Comparison of ENCODE assay signal across 8 mouse cellular contexts in genomic region chr19:46304908-46305333, GRCm38 (mm10). TPM values are rescaled to one million over a fixed set of nuclear protein-coding genes. Genes with fewer than 3 reads are reported as not detected.
DNase-seq lines count a peak whose midpoint lies in the region; ATAC-seq and TF ChIP-seq lines count a peak whose summit lies in the region.

No protein-coding gene starts in this region.

- peak overlapping the region; percentile 87 for H3K9ac ChIP-seq in heart, embryonic 13.5 days
- H3K9ac ChIP-seq in embryonic facial prominence, embryonic 14.5 days (ENCODE audit: low read depth, low read length), result peak overlapping the region; percentile 72
- H3K9ac ChIP-seq in limb, embryonic 12.5 days (replicated peaks), result peak overlapping the region; percentile 66
- H3K9ac ChIP-seq in neural tube, embryonic 13.5 days, result peak overlapping the region; percentile 63

- peak overlapping the region; percentile 100 for H3K4me2 ChIP-seq in heart, embryonic 13.5 days
- peak overlapping the region; percentile 96 for H3K4me2 ChIP-seq in embryonic facial prominence, embryonic 14.5 days (ENCODE audit: low read depth, low read length)
- peak overlapping the region; percentile 86 for H3K4me2 ChIP-seq in limb, embryonic 12.5 days
- peak overlapping the region; percentile 81 for H3K4me2 ChIP-seq in neural tube, embryonic 13.5 days

- peaks cover 31% of the 10 kb centered on the region for H3K4me1 ChIP-seq in heart, embryonic 13.5 days
- peaks cover 62% of the 10 kb centered on the region for H3K4me1 ChIP-seq in G1E (ENCODE audit: insufficient read depth, low read depth, low read length)
- peaks cover 7% of the 10 kb centered on the region for H3K4me1 ChIP-seq in embryonic facial prominence, embryonic 14.5 days (ENCODE audit: control insufficient read depth, insufficient read depth, low read length)
- peaks cover 19% of the 10 kb centered on the region for H3K4me1 ChIP-seq in limb, embryonic 12.5 days (replicated peaks)
- H3K4me1 ChIP-seq in neural tube, embryonic 13.5 days (replicated peaks), result peaks cover 38% of the 10 kb centered on the region

- WGBS in heart, embryonic 13.5 days, result under 1% methylated on average over 34 of the region's 34 CpGs
- WGBS in embryonic facial prominence, embryonic 14.5 days, result under 1% methylated on average over 31 of the region's 34 CpGs
- under 1% methylated on average over 34 of the region's 34 CpGs for WGBS in limb, embryonic 12.5 days
- WGBS in neural tube, embryonic 13.5 days, result under 1% methylated on average over 34 of the region's 34 CpGs

- TF ChIP-seq CTCF in G1E (IDR thresholded peaks at IDR 0.05; ENCODE audit: low read depth, low read length), result no peak

- peak overlapping the region; percentile 81 for H3K4me3 ChIP-seq in heart, embryonic 13.5 days
- H3K4me3 ChIP-seq in G1E (ENCODE audit: low read depth, low read length), result peak overlapping the region; percentile 89
- H3K4me3 ChIP-seq in embryonic facial prominence, embryonic 14.5 days (ENCODE audit: low read depth, low read length), result peak overlapping the region; percentile 72
- peak overlapping the region; percentile 65 for H3K4me3 ChIP-seq in limb, embryonic 12.5 days (replicated peaks)
- H3K4me3 ChIP-seq in neural tube, embryonic 13.5 days, result peak overlapping the region; percentile 44

- no peaks in the 10 kb centered on the region for H3K9me3 ChIP-seq in heart, embryonic 13.5 days
- no peaks in the 10 kb centered on the region for H3K9me3 ChIP-seq in G1E (replicated peaks)
- H3K9me3 ChIP-seq in embryonic facial prominence, embryonic 14.5 days (ENCODE audit: control insufficient read depth, low read length), result no peaks in the 10 kb centered on the region
- H3K9me3 ChIP-seq in limb, embryonic 12.5 days, result no peaks in the 10 kb centered on the region
- H3K9me3 ChIP-seq in neural tube, embryonic 13.5 days, result no peaks in the 10 kb centered on the region

- no peak for DNase-seq in heart, adult 18-20 months
- no peak for DNase-seq in G1E (ENCODE audit: low spot score)
- DNase-seq in embryonic facial prominence, embryonic 14.5 days (ENCODE audit: low spot score), result no peak
- DNase-seq in layer of hippocampus, adult 18-20 months (ENCODE audit: low spot score in 2 of 2), result no peak

- H3K36me3 ChIP-seq in heart, embryonic 13.5 days, result peaks cover 17% of the 10 kb centered on the region
- peaks cover 43% of the 10 kb centered on the region for H3K36me3 ChIP-seq in G1E (replicated peaks)
- H3K36me3 ChIP-seq in embryonic facial prominence, embryonic 14.5 days (ENCODE audit: control insufficient read depth, insufficient read depth, low read length), result peaks cover 9% of the 10 kb centered on the region
- H3K36me3 ChIP-seq in limb, embryonic 12.5 days, result peaks cover 9% of the 10 kb centered on the region; the same call in 1 of the 2 replicates
- H3K36me3 ChIP-seq in neural tube, embryonic 13.5 days, result no peaks in the 10 kb centered on the region

- peak overlapping the region; percentile 81 for H3K27ac ChIP-seq in heart, embryonic 13.5 days (replicated peaks)
- peak overlapping the region; percentile 74 for H3K27ac ChIP-seq in embryonic facial prominence, embryonic 14.5 days (replicated peaks; ENCODE audit: low read depth, low read length)
- no peak overlapping the region for H3K27ac ChIP-seq in limb, embryonic 12.5 days
- H3K27ac ChIP-seq in neural tube, embryonic 13.5 days (replicated peaks), result peak overlapping the region; percentile 4; the same call in 1 of the 2 replicates

- ATAC-seq in heart, embryonic 13.5 days (ENCODE audit: extremely low read depth, insufficient number of reproducible peaks, low FRiP score, low TSS enrichment), result peak; percentile 33; the same call in 1 of the 2 replicates
- no peak for ATAC-seq in G1E (ENCODE audit: extremely low read depth, insufficient number of reproducible peaks, low FRiP score, poor library complexity, severe bottlenecking)
- ATAC-seq in embryonic facial prominence, embryonic 14.5 days (ENCODE audit: low read depth), result peak; percentile 16
- ATAC-seq in limb, embryonic 12.5 days (ENCODE audit: insufficient number of reproducible peaks, insufficient read depth, low FRiP score, low TSS enrichment, low read depth), result peak; percentile 27; the same call in 1 of the 2 replicates
- ATAC-seq in neural tube, embryonic 13.5 days (ENCODE audit: low read depth), result peak; percentile 33; the same call in 1 of the 2 replicates
- ATAC-seq in granulocyte monocyte progenitor cell, adult 5-6 weeks (replicated peaks; ENCODE audit: poor library complexity, severe bottlenecking), result no peak

- peaks cover 26% of the 10 kb centered on the region for H3K27me3 ChIP-seq in heart, embryonic 13.5 days (replicated peaks)
- H3K27me3 ChIP-seq in G1E (ENCODE audit: insufficient read depth, low read length), result peaks cover 5% of the 10 kb centered on the region; the same call in 1 of the 2 replicates
- peaks cover 13% of the 10 kb centered on the region for H3K27me3 ChIP-seq in embryonic facial prominence, embryonic 14.5 days (replicated peaks; ENCODE audit: control insufficient read depth, insufficient read depth, low read length)
- peaks cover 40% of the 10 kb centered on the region for H3K27me3 ChIP-seq in limb, embryonic 12.5 days
- H3K27me3 ChIP-seq in neural tube, embryonic 13.5 days, result peaks cover 49% of the 10 kb centered on the region

RNA-seq across cellular contexts. Expression of gene Nfkb2, which starts 0.8 kb away (rescaled TPM):
- polyA plus RNA-seq in heart, embryonic 13.5 days (2015; fragmentation: Nextera tagmentation; extraction: Ambion mirVana), result 6.3 and 7.2 TPM in 2 replicates
- 10 to 100 TPM; 19.7 to 22.1 TPM for total RNA-seq in heart, adult 18-20 months (2021)
- total RNA-seq in G1E (2014; fragmentation: Nextera tagmentation), result 11.3 and 12.6 TPM in 2 replicates
- total RNA-seq in G1E (2017), result 9.7 and 12.5 TPM in 2 replicates
- polyA plus RNA-seq in G1E (2012), result 40.4 and 40.8 TPM in 2 replicates
- 10.7 and 11.6 TPM in 2 replicates for polyA plus RNA-seq in embryonic facial prominence, embryonic 14.5 days (2014; fragmentation: Nextera tagmentation; extraction: Ambion mirVana)
- polyA plus RNA-seq in limb, embryonic 12.5 days (2016; fragmentation: Nextera tagmentation; extraction: Ambion mirVana), result 8.5 and 9.5 TPM in 2 replicates
- 2.4 and 2.6 TPM in 2 replicates for polyA plus RNA-seq in neural tube, embryonic 13.5 days (2015; fragmentation: Nextera tagmentation; extraction: Ambion mirVana)
- 3.6 and 4.6 TPM in 2 replicates for total RNA-seq in granulocyte monocyte progenitor cell, adult 5-6 weeks (2014; fragmentation: Nextera tagmentation)
- 4.3 and 4.7 TPM in 2 replicates for total RNA-seq in granulocyte monocyte progenitor cell, adult 5-6 weeks (2017)
- total RNA-seq in layer of hippocampus, adult 18-20 months (2021), result 1 to 10 TPM; 2.2 to 2.3 TPM

RNA-seq across cellular contexts. Expression of gene Psd, which starts 22.0 kb away (rescaled TPM):
- 4.3 and 5.6 TPM in 2 replicates for polyA plus RNA-seq in heart, embryonic 13.5 days (2015; fragmentation: Nextera tagmentation; extraction: Ambion mirVana)
- under 1 TPM; 0.51 to 0.60 TPM for total RNA-seq in heart, adult 18-20 months (2021)
- total RNA-seq in G1E (2014; fragmentation: Nextera tagmentation) (1.6 TPM in 1 of 2 replicates, not detected in the other), G1E (2017) (0.23 and 1.1 TPM in 2 replicates)
- 0.41 and 0.74 TPM in 2 replicates for polyA plus RNA-seq in G1E (2012)
- 5.8 and 8.6 TPM in 2 replicates for polyA plus RNA-seq in embryonic facial prominence, embryonic 14.5 days (2014; fragmentation: Nextera tagmentation; extraction: Ambion mirVana)
- polyA plus RNA-seq in limb, embryonic 12.5 days (2016; fragmentation: Nextera tagmentation; extraction: Ambion mirVana), result 2.8 and 3.0 TPM in 2 replicates
- 47.2 and 53.8 TPM in 2 replicates for polyA plus RNA-seq in neural tube, embryonic 13.5 days (2015; fragmentation: Nextera tagmentation; extraction: Ambion mirVana)
- total RNA-seq in granulocyte monocyte progenitor cell, adult 5-6 weeks (2014; fragmentation: Nextera tagmentation), result not detected in 2 replicates
- not detected in 2 replicates for total RNA-seq in granulocyte monocyte progenitor cell, adult 5-6 weeks (2017)
- 100 to 1,000 TPM; 799 to 877 TPM for total RNA-seq in layer of hippocampus, adult 18-20 months (2021)

RNA-seq across cellular contexts. Expression of gene Fbxl15, which starts 23.1 kb away (rescaled TPM):
- 9.5 and 10.2 TPM in 2 replicates for polyA plus RNA-seq in heart, embryonic 13.5 days (2015; fragmentation: Nextera tagmentation; extraction: Ambion mirVana)
- 1 to 10 TPM; 6.5 to 6.9 TPM for total RNA-seq in heart, adult 18-20 months (2021)
- total RNA-seq in G1E (2014; fragmentation: Nextera tagmentation) (2.0 and 2.2 TPM in 2 replicates), G1E (2017) (2.5 and 3.8 TPM in 2 replicates)
- polyA plus RNA-seq in G1E (2012), result 15.2 and 16.5 TPM in 2 replicates
- 13.8 and 14.7 TPM in 2 replicates for polyA plus RNA-seq in embryonic facial prominence, embryonic 14.5 days (2014; fragmentation: Nextera tagmentation; extraction: Ambion mirVana)
- 14.3 and 14.4 TPM in 2 replicates for polyA plus RNA-seq in limb, embryonic 12.5 days (2016; fragmentation: Nextera tagmentation; extraction: Ambion mirVana)
- 37.7 and 39.1 TPM in 2 replicates for polyA plus RNA-seq in neural tube, embryonic 13.5 days (2015; fragmentation: Nextera tagmentation; extraction: Ambion mirVana)
- total RNA-seq in granulocyte monocyte progenitor cell, adult 5-6 weeks (2014; fragmentation: Nextera tagmentation), result 0.53 TPM in 1 of 2 replicates, not detected in the other
- 2.4 and 3.3 TPM in 2 replicates for total RNA-seq in granulocyte monocyte progenitor cell, adult 5-6 weeks (2017)
- total RNA-seq in layer of hippocampus, adult 18-20 months (2021), result 10 to 100 TPM; 30.7 to 31.5 TPM

RNA-seq across cellular contexts. Expression of gene Cuedc2, which starts 33.6 kb away (rescaled TPM):
- polyA plus RNA-seq in heart, embryonic 13.5 days (2015; fragmentation: Nextera tagmentation; extraction: Ambion mirVana), result 114 and 131 TPM in 2 replicates
- 10 to 100 TPM; 91.4 to 92.1 TPM for total RNA-seq in heart, adult 18-20 months (2021)
- total RNA-seq in G1E (2014; fragmentation: Nextera tagmentation) (39.2 and 73.6 TPM in 2 replicates), G1E (2017) (142 and 148 TPM in 2 replicates)
- 124 and 147 TPM in 2 replicates for polyA plus RNA-seq in G1E (2012)
- polyA plus RNA-seq in embryonic facial prominence, embryonic 14.5 days (2014; fragmentation: Nextera tagmentation; extraction: Ambion mirVana), result 174 and 184 TPM in 2 replicates
- polyA plus RNA-seq in limb, embryonic 12.5 days (2016; fragmentation: Nextera tagmentation; extraction: Ambion mirVana), result 165 and 176 TPM in 2 replicates
- 318 and 357 TPM in 2 replicates for polyA plus RNA-seq in neural tube, embryonic 13.5 days (2015; fragmentation: Nextera tagmentation; extraction: Ambion mirVana)
- total RNA-seq in granulocyte monocyte progenitor cell, adult 5-6 weeks (2014; fragmentation: Nextera tagmentation), result 104 and 108 TPM in 2 replicates
- total RNA-seq in granulocyte monocyte progenitor cell, adult 5-6 weeks (2017), result 158 and 161 TPM in 2 replicates
- 100 to 1,000 TPM; 179 to 182 TPM for total RNA-seq in layer of hippocampus, adult 18-20 months (2021)

RNA-seq across cellular contexts. Expression of gene Mfsd13a, which starts 36.0 kb away (rescaled TPM):
- polyA plus RNA-seq in heart, embryonic 13.5 days (2015; fragmentation: Nextera tagmentation; extraction: Ambion mirVana), result 4.5 and 5.2 TPM in 2 replicates
- 1 to 10 TPM; 3.7 to 4.0 TPM for total RNA-seq in heart, adult 18-20 months (2021)
- not detected in 2 replicates for total RNA-seq in G1E (2014; fragmentation: Nextera tagmentation)
- not detected in 2 replicates for total RNA-seq in G1E (2017)
- 0.08 and 0.20 TPM in 2 replicates for polyA plus RNA-seq in G1E (2012)
- polyA plus RNA-seq in embryonic facial prominence, embryonic 14.5 days (2014; fragmentation: Nextera tagmentation; extraction: Ambion mirVana), result 3.7 and 4.6 TPM in 2 replicates
- 3.8 and 4.4 TPM in 2 replicates for polyA plus RNA-seq in limb, embryonic 12.5 days (2016; fragmentation: Nextera tagmentation; extraction: Ambion mirVana)
- polyA plus RNA-seq in neural tube, embryonic 13.5 days (2015; fragmentation: Nextera tagmentation; extraction: Ambion mirVana), result 10.3 and 10.6 TPM in 2 replicates
- total RNA-seq in granulocyte monocyte progenitor cell, adult 5-6 weeks (2014; fragmentation: Nextera tagmentation), result 71.4 and 82.0 TPM in 2 replicates
- total RNA-seq in granulocyte monocyte progenitor cell, adult 5-6 weeks (2017), result 15.7 and 18.7 TPM in 2 replicates
- total RNA-seq in layer of hippocampus, adult 18-20 months (2021), result 10 to 100 TPM; 28.2 to 29.0 TPM

Comparison
In these comparisons a context has a peak if more than half of its experiments do, and no peak if none do; other contexts are left out.
1. ATAC-seq: peak in heart, embryonic 13.5 days (single experiment), embryonic facial prominence, embryonic 14.5 days (single experiment), limb, embryonic 12.5 days (single experiment) and neural tube, embryonic 13.5 days (single experiment); none in G1E (single experiment) and granulocyte monocyte progenitor cell, adult 5-6 weeks (single experiment).
2. Peak in every context shown above with its lines, with median percentiles within 50 percentile points of each other: H3K4me2 ChIP-seq, H3K4me3 ChIP-seq and H3K9ac ChIP-seq.